Mouse (Mus musculus): ENCODE data around the gene Arhgap10. TPM values are rescaled to one million over a fixed set of nuclear protein-coding genes. Genes with fewer than 3 reads are reported as not detected.

Gene Arhgap10
- polyA plus RNA-seq, 1 experiment: 17.6 TPM

DNA sequence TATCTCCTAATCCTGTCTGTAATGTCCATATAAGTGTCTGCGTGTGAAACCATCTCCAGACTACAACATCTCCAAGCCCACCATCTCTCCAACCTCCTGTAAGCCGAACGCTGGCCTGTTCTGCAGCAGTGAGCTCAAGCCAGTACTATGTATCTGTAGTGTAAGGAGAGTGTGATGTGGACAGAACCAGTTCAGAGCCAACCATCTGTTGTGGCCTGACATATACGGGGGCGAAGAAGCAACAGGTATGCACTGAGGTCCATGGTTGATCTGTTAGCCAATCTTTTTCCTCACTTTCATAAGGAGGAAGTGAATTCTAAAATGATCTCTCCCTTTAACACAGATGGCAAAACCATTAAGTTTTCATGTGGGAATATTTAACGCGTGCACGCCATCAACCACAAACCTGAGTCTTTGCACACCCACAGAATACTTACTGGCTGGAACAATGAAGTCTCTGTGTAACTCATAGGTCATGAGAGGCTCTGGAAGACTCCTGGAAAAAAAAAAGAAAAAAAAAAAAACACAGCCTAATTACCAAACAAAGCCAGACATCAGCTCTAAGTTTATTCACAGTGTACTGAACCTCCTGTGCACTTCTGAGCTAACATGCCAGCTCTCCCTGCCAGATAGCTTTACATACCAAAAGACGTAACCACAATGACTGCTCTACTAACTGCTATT lies 166.4 kb downstream of the Arhgap10 start:
- TF ChIP-seq MYOD1 (IDR thresholded peaks at IDR 0.05; ENCODE audit: control insufficient read depth, insufficient read length, low read depth) (peak; percentile 22), CEBPB (IDR thresholded peaks at IDR 0.05; ENCODE audit: low read depth) (no peak)
- Histone ChIP-seq H3K27me3 (ENCODE audit: control insufficient read depth, insufficient read depth, insufficient read length) (no peaks in the 10 kb centered on the region), H3K79me3 (ENCODE audit: low read depth) (no peaks in the 10 kb centered on the region), H3K79me2 (ENCODE audit: control insufficient read depth, insufficient read depth) (no peaks in the 10 kb centered on the region), H3ac (ENCODE audit: control insufficient read depth, insufficient read length, low read depth) (peak overlapping the region; percentile 12), H3K36me3 (ENCODE audit: control insufficient read depth, insufficient read depth) (peaks cover 25% of the 10 kb centered on the region), H3K4me3 (ENCODE audit: insufficient read depth, poor library complexity, severe bottlenecking) (no peak overlapping the region)

DNA sequence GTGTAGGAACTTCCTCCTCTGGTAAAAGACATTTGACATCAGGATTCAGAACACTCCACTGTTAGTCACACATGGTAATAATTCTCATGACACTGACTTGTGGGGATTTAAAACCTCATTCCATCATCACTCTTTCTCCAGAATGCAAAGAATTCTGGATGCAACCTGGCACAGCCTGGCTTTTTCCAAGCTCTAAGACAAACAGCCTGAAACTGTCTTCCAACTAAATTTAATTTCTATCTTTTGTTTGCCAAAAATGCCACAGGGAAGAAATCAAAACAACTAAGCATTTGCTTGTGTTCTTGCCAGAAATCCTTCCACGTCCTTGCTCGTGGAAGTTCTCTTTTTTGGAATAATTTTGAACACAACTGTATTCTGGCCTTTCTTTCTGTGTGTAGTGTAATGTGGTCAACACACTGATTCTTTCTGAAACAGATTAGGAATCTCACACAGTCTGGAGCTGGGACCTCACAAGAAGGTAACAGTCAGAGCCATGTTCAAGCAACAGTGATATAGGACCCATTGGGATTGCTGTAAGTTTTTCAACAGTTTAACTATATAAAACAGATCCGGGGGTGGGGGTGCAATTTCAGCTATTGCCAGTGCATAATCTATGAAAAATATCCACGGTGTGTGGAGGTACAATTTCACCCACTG lies 167.5 kb downstream of the Arhgap10 start:
- Histone ChIP-seq H3K4me3 (ENCODE audit: insufficient read depth, poor library complexity, severe bottlenecking) (no peak overlapping the region), H3K79me2 (ENCODE audit: control insufficient read depth, insufficient read depth) (no peaks in the 10 kb centered on the region), H3K27me3 (ENCODE audit: control insufficient read depth, insufficient read depth, insufficient read length) (no peaks in the 10 kb centered on the region), H3ac (ENCODE audit: control insufficient read depth, insufficient read length, low read depth) (no peak overlapping the region), H3K79me3 (ENCODE audit: low read depth) (no peaks in the 10 kb centered on the region), H3K36me3 (ENCODE audit: control insufficient read depth, insufficient read depth) (peaks cover 29% of the 10 kb centered on the region)
- TF ChIP-seq FOSL1 (IDR thresholded peaks at IDR 0.05; ENCODE audit: insufficient read depth, low read length, poor library complexity, severe bottlenecking) (no peak), USF1 (IDR thresholded peaks at IDR 0.05; ENCODE audit: low read depth) (no peak), MAX (IDR thresholded peaks at IDR 0.05) (no peak), MYOD1 (IDR thresholded peaks at IDR 0.05; ENCODE audit: control insufficient read depth, insufficient read length, low read depth) (no peak), MYOG (IDR thresholded peaks at IDR 0.05; ENCODE audit: control insufficient read depth, extremely low read depth, insufficient read length) (no peak), CTCF (IDR thresholded peaks at IDR 0.05; ENCODE audit: control insufficient read depth, insufficient read depth, insufficient read length) (no peak), CEBPB (IDR thresholded peaks at IDR 0.05; ENCODE audit: low read depth) (no peak)

DNA sequence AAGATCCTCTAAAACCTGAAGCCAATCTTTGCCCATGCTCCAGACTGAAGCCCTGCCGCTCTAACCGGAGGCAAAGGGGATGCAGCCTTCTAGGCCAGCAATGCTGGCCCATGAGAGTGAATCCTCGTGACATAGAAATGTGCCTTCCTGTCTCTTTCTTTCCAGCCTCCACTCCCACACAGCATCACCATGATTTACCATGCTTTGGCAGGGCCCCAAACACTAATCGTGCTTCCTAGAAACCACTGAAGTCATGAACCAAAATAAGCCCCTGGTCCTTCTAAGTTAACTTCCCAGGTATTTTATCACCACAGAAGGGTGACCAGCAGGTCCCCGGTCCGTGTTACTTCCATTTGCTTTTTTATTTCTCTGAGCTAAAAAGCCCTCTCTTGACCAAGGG lies 173.8 kb downstream of the Arhgap10 start:
- Histone ChIP-seq H3K36me3 (ENCODE audit: control insufficient read depth, insufficient read depth) (peaks cover 42% of the 10 kb centered on the region), H3K79me2 (ENCODE audit: control insufficient read depth, insufficient read depth) (peaks cover 6% of the 10 kb centered on the region), H3K27me3 (ENCODE audit: control insufficient read depth, insufficient read depth, insufficient read length) (no peaks in the 10 kb centered on the region), H3K79me3 (ENCODE audit: low read depth) (no peaks in the 10 kb centered on the region), H3K4me3 (ENCODE audit: insufficient read depth, poor library complexity, severe bottlenecking) (no peak overlapping the region), H3ac (ENCODE audit: control insufficient read depth, insufficient read length, low read depth) (no peak overlapping the region)
- TF ChIP-seq CTCF (IDR thresholded peaks at IDR 0.05; ENCODE audit: control insufficient read depth, insufficient read depth, insufficient read length) (no peak), MAX (IDR thresholded peaks at IDR 0.05) (no peak), CEBPB (IDR thresholded peaks at IDR 0.05; ENCODE audit: low read depth) (no peak), MYOD1 (IDR thresholded peaks at IDR 0.05; ENCODE audit: control insufficient read depth, insufficient read length, low read depth) (no peak), FOSL1 (IDR thresholded peaks at IDR 0.05; ENCODE audit: insufficient read depth, low read length, poor library complexity, severe bottlenecking) (no peak), USF1 (IDR thresholded peaks at IDR 0.05; ENCODE audit: low read depth) (no peak), MYOG (IDR thresholded peaks at IDR 0.05; ENCODE audit: control insufficient read depth, extremely low read depth, insufficient read length) (no peak)

DNA sequence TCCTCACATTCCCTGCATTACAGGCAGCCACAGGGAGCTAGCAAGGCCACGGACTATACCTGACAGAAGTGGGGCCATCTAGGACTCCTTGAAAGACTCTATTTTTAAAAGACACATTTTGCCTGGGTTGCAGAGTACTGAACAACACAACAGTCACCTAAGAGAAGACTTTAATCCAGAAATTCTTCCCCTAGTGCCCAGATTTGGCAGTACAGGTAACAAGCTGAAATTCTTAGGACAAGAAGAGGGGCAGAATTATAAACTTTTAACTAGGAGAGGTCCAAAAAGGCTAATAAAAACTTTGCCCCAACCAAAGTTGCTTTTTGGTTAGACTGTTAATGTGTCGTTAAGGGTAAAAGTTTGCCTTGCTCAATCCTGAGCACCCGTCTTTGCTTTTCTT lies 174.4 kb downstream of the Arhgap10 start:
- Histone ChIP-seq H3K4me3 (ENCODE audit: insufficient read depth, poor library complexity, severe bottlenecking) (no peak overlapping the region), H3K79me2 (ENCODE audit: control insufficient read depth, insufficient read depth) (peaks cover 6% of the 10 kb centered on the region), H3K27me3 (ENCODE audit: control insufficient read depth, insufficient read depth, insufficient read length) (no peaks in the 10 kb centered on the region), H3ac (ENCODE audit: control insufficient read depth, insufficient read length, low read depth) (no peak overlapping the region), H3K79me3 (ENCODE audit: low read depth) (no peaks in the 10 kb centered on the region), H3K36me3 (ENCODE audit: control insufficient read depth, insufficient read depth) (peaks cover 41% of the 10 kb centered on the region)
- TF ChIP-seq CEBPB (IDR thresholded peaks at IDR 0.05; ENCODE audit: low read depth) (no peak), CTCF (IDR thresholded peaks at IDR 0.05; ENCODE audit: control insufficient read depth, insufficient read depth, insufficient read length) (no peak), MAX (IDR thresholded peaks at IDR 0.05) (no peak)

DNA sequence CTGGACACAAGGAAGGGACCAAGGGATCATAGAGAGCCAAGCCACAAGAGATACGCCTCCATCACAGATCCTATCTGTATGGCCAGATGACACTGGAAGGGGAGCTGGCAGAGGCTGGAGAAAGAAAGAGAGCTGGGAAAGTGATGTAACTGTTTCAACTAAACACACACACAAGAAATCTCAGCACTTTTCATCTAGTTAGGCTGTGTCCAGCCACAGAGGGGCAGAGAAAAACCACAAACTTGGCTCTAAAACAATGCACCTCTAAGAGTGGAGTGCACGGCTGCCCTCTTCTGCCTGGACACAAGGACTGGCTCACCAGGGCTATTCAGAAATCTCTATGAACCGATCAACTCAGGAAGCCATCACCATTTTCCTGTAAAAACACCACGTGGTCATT lies 175.6 kb downstream of the Arhgap10 start:
- TF ChIP-seq CTCF (IDR thresholded peaks at IDR 0.05; ENCODE audit: control insufficient read depth, insufficient read depth, insufficient read length): peak; percentile 30
- TF ChIP-seq MYOD1 (IDR thresholded peaks at IDR 0.05; ENCODE audit: control insufficient read depth, insufficient read length, low read depth): no peak
- no peak for TF ChIP-seq FOSL1 (IDR thresholded peaks at IDR 0.05; ENCODE audit: insufficient read depth, low read length, poor library complexity, severe bottlenecking)
- Histone ChIP-seq H3K79me3 (ENCODE audit: low read depth) (no peaks in the 10 kb centered on the region), H3ac (ENCODE audit: control insufficient read depth, insufficient read length, low read depth) (no peak overlapping the region), H3K4me3 (ENCODE audit: insufficient read depth, poor library complexity, severe bottlenecking) (no peak overlapping the region), H3K27me3 (ENCODE audit: control insufficient read depth, insufficient read depth, insufficient read length) (no peaks in the 10 kb centered on the region), H3K79me2 (ENCODE audit: control insufficient read depth, insufficient read depth) (peaks cover 6% of the 10 kb centered on the region), H3K36me3 (ENCODE audit: control insufficient read depth, insufficient read depth) (peaks cover 46% of the 10 kb centered on the region)

DNA sequence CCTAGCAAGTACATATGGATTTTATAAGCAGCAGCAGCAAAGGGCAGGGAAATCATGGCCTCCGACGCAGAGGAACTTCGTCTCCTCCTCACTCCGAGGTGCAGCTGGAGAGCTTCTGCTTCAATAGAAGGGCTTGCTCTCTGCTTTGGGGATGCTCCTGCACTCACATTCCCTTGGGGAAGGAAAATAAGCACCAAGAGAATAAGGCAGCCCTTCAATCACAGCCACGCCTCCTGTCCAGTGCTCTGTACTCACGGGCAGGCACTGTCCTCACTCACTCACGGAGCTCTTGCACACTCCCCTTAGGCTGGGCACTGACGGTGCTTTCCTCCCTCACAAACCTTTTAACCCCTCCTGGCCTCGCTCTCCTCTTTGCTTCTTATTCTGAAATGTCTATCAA lies 176.4 kb downstream of the Arhgap10 start:
- Histone ChIP-seq H3K36me3 (ENCODE audit: control insufficient read depth, insufficient read depth) (peaks cover 46% of the 10 kb centered on the region), H3K27me3 (ENCODE audit: control insufficient read depth, insufficient read depth, insufficient read length) (no peaks in the 10 kb centered on the region), H3ac (ENCODE audit: control insufficient read depth, insufficient read length, low read depth) (no peak overlapping the region), H3K4me3 (ENCODE audit: insufficient read depth, poor library complexity, severe bottlenecking) (no peak overlapping the region), H3K79me3 (ENCODE audit: low read depth) (no peaks in the 10 kb centered on the region), H3K79me2 (ENCODE audit: control insufficient read depth, insufficient read depth) (peaks cover 6% of the 10 kb centered on the region)
- TF ChIP-seq CTCF (IDR thresholded peaks at IDR 0.05; ENCODE audit: control insufficient read depth, insufficient read depth, insufficient read length) (no peak), USF1 (IDR thresholded peaks at IDR 0.05; ENCODE audit: low read depth) (no peak), MAX (IDR thresholded peaks at IDR 0.05) (no peak), MYOG (IDR thresholded peaks at IDR 0.05; ENCODE audit: control insufficient read depth, extremely low read depth, insufficient read length) (no peak), CEBPB (IDR thresholded peaks at IDR 0.05; ENCODE audit: low read depth) (no peak), FOSL1 (IDR thresholded peaks at IDR 0.05; ENCODE audit: insufficient read depth, low read length, poor library complexity, severe bottlenecking) (no peak), MYOD1 (IDR thresholded peaks at IDR 0.05; ENCODE audit: control insufficient read depth, insufficient read length, low read depth) (no peak)
